Mouse (Mus musculus): ENCODE measurements around the gene Tifab.

DNA sequence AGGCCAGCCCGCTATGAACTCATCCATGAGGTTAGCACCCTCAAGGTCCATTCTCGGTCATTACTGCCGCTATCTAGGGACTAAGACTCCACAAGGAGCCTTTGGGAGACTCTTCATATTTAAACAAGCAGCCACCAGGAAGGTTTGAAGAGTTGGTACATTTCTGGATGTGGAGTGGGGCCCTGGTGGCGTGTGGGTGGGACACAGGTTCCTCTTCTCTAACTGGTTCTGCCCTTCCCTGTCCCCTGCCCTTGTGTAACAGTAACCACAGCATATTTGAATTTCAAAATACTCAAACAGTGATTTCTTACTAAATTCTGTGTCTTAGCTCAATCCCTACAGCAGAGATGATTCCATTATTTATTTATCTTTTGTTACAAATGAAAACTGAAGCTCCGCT is 5.0 kb upstream of the Tifab start:
- TF ChIP-seq CTCF (IDR thresholded peaks at IDR 0.05; ENCODE audit: control insufficient read depth, insufficient read depth, insufficient replicate concordance, low read depth, low read length) (no peak), POLR2A (IDR thresholded peaks at IDR 0.05; ENCODE audit: control insufficient read depth, low read depth, low read length) (no peak)
